Mouse (Mus musculus): ENCODE measurements around the gene Agtpbp1.

Gene Agtpbp1

DNA sequence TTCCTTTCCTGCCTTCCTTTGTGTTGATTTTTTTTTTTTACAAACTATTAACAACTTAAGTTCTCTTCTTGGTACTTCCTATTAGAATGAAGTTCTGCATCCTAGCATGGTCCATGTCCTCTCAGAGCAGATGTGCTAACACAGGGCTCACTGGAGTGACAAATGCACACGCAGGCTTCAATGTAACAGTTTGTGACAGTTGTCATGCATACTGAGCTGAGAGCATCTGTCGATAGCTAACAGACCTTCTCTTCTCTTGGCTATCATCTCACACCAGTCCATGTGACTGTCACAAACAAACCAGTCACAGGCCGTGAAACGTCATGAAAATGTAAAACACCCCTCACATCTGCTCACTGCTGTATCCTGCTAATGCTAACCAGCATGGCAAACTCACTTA, 50.7 kb downstream of the Agtpbp1 start:
- no peak for DNase-seq (ENCODE audit: low spot score in 2 of 2)

DNA sequence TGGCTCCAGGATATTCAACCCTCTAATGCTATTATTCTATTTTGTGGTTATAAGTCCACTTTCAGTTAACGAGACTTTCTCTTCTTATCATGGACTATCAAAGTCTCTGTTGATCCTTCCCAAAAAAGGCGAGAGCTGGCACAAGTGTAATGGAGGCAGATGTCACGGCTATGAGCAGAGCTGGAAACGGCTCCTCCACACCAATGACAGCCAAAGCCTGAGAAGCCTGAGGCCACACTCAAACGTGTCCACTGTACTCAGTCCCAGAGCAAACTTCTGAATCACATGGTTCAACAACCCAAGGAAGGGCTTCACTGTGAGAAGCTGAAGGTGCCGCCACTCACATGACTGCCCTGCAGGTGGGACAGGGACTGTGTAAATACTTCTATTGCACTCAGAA, 51.7 kb downstream of the Agtpbp1 start:
- DNase-seq (ENCODE audit: low spot score in 2 of 2) = no peak

DNA sequence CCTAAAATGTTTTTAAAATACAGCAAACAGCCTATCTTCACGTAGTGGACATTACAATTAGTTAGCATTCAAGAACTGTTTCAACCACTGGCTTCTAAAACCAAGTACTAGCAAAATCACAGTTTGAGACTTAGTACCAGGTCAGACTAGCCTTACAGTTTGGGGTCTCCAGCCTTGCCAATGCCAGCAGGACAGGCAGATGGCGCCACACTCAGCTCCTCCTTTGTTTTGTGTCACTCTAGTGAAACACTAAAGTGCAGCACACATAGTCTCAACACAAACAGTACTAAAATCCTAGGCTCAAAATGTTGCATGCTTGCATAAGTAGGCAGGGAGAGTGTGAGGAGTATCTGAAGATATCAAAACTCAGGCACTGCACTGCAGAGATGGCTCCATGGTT, 53.8 kb downstream of the Agtpbp1 start:
- peak in 1 of 2 experiments; percentile 28 for DNase-seq (ENCODE audit: low spot score in 2 of 2)

DNA sequence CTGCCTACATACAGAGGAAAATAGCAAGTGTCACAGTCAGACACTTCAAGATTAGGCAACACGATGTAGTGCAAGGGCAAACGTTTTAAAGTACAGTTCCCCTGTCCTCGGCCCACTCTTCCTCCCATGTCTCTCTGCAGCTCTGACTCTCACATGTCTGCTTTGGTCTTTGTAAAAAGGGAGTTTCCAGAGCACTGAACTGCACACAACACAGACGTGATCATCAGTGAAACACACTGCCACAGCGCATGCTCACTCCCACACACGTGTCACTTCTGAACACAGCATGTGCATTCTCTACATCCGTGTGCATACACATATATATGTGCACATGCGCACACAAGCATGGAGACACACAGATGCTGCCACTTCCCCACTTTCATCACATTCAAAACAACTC, 54.5 kb downstream of the Agtpbp1 start:
- no peak for DNase-seq (ENCODE audit: low spot score in 2 of 2)

DNA sequence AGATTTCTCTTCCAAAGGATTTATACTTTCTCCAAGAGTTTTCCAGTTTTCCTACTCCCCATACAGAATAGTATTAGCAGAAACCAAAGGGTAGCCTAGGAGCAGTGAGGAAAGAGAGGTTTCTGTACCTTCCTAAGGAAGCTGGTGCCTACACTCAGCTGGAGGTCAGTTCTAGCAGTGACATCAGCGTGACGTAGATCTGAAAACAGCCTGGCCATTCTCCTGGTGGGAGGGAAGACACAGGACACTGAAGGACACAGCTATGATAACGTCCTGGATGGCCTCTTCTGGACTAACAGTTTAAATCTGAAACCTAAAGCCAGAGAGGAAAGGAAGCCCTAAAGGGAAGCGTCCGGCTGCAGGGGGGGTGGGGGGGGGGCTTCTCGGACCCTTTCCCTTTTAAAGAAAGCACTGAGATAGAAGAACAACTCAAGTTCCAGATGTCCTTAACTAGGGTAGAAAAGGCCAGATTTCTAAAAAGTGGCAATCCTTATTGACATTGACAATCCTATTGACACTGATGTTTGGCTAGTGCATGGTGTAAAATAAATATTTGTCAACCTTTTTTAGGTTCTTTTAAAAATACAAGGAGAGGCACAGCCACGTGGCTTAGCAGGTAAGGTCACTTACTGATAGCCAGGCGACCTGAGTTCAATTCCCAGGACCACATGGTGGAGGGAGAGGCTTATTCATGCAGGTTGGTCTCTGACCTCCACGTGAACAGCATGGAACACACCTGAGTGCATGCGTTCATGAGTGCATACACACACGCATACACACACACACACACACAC, 63.6 kb downstream of the Agtpbp1 start:
- DNase-seq (ENCODE audit: low spot score in 2 of 2) = no peak

DNA sequence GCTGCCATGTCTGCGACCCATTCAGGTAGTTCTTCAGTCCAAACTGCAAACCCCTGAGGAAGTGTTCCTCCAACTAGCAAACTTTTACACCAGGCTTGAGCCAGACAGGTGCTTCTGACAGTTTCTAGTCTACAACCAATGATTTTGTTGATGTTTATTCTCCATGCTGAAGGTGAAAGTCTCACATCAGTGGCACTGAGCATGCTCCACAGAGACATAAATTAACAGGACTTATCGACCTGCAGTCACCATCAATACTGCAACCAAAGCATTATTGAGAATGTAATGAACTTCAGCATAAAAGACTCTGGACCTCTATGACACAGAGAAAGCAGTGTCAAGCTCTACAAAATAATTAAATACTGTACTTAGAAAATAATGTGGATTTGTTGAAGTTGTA, 64.2 kb downstream of the Agtpbp1 start:
- no peak for DNase-seq (ENCODE audit: low spot score in 2 of 2)

DNA sequence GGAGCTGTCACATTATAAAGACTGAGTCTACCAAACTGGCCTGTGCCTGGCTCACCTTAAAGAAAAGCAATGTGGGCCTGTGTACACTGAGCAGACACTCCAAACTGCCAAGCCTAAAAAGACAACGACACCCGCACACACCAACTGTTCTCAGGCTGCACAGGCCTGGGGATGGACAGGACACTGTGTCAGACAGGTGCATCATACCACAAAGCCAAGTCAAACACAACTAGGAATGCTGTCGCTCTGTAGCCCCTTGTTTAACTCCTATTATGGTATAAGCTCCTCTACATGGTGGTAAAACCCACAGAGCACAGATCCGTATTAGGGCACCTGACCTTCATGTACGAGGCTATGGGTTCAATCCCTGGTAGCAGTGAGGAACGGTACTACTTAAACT, 65.5 kb downstream of the Agtpbp1 start:
- DNase-seq (ENCODE audit: low spot score in 2 of 2) = no peak

DNA sequence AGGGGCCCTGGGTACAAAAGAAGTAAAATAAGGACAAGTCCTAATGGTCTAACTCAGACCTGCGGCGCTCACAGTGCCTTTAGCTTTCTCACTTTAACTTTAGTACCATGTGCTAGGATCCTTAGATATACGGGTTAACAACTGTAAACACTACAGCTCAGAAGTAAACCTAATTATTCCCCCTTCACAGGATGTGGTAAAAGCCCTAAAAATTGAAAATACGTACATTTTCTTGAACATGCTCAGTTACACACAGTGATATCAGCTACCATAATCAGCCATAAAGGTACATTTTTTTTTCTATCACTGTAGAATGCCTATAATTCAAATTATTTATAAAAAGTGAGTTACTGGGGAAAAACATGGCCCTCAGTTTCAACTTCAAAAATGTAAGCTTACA, 67.0 kb downstream of the Agtpbp1 start:
- no peak for DNase-seq (ENCODE audit: low spot score in 2 of 2)

DNA sequence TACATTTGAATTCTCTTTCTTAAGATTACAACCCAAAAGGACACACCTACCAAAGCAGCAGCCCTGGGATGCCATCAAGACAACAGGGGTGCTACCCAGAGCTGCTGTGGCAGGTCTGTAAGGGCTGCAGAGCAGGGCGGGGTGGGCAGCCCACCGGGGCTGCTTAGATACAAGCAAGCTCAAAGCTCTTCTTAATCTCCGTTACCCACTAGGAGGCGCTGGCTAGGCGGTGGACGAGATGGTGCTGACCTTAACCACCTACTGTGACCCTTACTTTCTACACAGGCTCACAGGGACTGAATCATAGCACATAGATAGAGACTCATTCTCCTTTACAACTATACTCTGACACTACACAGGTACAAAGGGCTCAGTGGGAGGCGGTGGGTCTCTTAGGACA, 70.0 kb downstream of the Agtpbp1 start:
- peak in 1 of 2 experiments; percentile 60 for DNase-seq (ENCODE audit: low spot score in 2 of 2)

DNA sequence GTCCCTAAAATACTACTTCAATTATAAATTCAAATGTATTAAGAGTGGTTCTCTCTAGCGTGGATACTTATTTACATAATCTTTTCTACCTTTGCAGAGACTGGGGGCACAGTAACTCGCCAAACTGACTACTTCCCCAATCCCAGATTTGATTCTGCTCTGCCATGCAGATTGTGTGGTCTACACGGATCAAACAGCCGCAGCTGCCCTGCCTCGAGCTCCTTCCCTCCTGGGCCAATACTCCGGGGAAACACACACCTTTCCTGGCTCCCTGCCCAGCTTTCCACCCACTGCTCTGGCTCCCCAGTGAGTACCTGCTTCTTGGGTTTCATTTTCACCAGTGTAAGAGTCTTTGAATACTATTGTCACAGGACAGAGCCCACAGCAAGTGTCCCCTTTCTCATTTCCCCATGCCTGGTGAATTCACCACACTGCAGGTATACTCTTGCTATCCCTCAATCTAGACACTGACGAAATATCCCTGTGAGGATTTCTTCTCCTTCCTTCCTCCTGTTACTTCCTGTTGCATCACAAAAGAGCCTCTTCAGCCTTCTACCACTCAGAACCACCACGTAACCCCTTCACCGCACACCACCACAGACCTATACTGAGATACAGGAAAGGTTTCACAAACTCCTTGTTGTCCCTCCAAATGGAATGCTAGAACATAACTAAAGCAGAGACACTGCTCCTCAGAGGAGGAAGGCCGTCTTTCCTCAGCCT, 75.2 kb downstream of the Agtpbp1 start:
- no peak for DNase-seq (ENCODE audit: low spot score in 2 of 2)

DNA sequence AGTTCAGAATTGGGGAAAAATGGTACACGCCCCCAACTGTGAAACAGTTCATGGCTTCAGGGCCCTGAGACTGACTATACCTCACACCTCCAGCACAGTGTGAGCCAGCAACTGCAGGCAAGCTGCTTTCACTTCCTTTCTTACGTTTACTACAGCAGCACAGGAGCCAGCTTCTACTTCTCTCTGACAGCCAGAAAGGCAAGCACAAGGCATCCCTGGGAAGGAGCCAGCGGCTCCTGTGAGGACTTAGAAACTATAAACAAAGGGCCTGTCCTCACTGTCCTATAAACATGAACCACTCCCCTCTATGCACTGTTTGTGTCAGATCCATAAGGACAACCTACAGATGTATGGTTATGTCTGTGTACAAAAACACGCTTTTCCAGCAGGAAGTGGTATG, 76.4 kb downstream of the Agtpbp1 start:
- DNase-seq (ENCODE audit: low spot score in 2 of 2) = no peak

DNA sequence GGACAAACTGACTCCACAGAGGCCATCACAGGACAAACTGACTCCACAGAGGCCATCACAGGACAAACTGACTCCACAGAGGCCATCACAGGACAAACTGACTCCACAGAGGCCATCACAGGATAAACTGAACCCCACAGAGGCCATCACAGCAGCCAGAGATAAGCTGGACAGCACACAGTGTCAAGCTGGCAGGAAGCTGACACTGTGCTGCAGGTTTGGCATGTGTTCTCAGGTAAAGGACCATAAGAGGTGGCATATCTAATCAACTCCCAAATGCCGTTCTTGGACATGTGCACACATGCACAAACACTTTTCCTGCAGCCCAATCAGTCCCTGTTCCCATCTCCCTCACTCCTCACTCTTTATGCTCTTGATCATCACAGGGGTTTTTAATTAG, 78.6 kb downstream of the Agtpbp1 start:
- no peak for DNase-seq (ENCODE audit: low spot score in 2 of 2)

DNA sequence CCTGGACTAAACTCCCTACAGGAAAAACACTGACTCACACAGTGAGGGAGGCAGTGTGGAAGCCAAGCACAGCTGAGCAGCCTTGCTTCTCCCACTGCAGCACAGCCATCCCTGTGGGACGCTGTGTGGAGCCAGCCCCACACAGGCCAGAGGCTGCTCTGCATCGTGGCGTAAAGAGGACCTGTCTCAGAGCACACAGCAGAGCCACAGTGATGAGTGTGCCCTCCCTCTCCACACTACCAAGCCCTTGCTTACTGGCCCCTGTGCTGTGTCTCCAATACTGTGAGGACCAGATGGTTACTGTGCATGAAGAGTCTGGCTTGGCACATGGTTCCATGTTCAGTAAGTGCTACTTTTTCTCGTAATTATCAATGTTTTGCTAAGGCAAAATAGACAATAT, 79.2 kb downstream of the Agtpbp1 start:
- DNase-seq (ENCODE audit: low spot score in 2 of 2) = no peak

DNA sequence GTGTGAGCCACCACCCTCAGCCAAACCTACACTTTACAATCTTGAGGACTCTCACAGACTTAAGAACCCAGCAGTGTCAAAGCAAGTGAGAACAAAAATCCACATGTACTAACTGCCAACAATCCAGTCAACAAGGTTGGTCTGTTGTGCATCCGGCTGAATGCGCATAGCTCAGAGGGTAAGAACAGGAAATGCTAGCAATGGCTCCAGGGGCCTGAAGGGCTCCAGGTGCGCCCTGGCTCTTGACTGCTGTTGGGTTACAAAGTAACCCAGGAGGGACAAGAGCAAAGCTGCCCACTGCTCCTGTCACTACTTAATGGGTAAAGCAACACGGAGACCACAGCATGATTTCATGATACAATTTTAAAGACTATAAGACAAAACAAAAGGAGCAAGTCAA, 81.4 kb downstream of the Agtpbp1 start:
- no peak for DNase-seq (ENCODE audit: low spot score in 2 of 2)

DNA sequence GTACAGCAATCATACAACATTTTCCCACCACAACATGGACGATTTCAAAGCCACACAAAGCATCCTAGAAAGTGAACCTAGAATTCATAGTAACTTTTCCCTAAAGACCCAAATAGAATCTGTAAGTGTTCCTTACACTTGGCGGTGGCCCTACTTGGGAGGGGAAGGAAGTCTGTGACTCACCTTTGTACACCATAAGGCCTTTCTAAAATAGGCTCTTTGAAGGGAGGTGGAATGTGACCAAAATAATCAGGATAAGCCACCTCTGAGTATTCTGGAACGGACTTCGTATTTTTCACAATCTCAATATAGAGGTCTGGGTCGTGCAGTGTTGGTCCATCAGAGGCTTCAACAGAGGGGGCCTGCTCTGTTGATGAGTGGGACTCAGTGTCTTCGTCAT, 85.2 kb downstream of the Agtpbp1 start:
- DNase-seq (ENCODE audit: low spot score in 2 of 2) = no peak

DNA sequence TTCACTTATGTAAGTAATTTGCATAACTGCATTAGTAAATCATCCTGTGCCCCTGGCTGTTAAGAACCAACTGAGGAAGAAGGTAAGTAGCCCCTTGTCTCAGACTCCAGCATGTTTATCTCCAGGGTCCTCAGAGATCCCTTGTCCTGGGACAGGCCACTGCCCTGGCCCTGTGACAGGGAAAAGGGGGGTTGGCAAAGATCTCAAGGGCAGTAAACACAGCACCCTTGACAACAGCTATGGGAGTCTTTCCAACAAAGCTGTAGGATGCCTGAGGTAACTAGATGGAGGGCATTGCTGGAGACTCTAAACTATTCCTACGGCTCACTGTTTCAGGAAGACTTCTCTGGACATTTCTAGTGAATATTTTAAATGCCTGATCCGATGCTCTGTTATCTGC, 85.7 kb downstream of the Agtpbp1 start:
- DNase-seq (ENCODE audit: low spot score in 2 of 2) = no peak

DNA sequence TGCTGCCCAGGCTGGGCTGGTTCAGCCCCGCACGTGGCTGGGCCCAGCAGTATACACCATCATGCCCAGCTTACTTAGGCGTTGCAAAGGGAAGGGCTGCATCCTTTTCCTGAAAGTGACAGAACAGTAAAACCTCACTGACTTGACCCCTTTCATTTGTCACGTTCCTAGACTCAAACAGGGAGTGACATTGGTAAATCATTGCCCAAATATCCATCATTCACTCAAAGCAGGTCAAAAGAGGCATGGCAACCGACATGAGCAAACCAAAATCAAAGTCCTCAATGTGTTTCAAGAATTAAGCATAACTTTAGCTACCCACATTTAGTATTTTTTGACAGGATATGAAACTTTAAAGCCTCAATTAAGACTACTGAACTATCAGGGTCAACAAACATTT, 86.8 kb downstream of the Agtpbp1 start:
- no peak for DNase-seq (ENCODE audit: low spot score in 2 of 2)

DNA sequence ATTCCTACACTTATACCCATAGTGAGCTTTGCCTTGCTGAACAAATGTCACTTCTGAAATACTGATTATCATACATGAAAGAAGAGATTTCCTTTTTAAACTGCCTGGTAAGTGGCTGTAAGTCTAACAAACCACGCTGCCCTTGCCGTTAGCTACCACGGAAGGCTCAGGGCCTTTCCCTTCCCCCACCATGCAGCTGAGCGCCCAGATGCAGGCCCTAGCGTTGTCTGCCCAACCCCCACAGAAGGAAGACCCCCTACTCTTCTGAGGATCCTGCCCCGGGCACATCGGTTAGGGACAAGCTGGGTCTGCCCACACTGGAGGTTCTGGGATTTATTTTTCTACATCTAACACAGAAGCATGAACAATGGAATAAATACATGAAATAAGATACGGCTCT, 89.2 kb downstream of the Agtpbp1 start:
- no peak for DNase-seq (ENCODE audit: low spot score in 2 of 2)

DNA sequence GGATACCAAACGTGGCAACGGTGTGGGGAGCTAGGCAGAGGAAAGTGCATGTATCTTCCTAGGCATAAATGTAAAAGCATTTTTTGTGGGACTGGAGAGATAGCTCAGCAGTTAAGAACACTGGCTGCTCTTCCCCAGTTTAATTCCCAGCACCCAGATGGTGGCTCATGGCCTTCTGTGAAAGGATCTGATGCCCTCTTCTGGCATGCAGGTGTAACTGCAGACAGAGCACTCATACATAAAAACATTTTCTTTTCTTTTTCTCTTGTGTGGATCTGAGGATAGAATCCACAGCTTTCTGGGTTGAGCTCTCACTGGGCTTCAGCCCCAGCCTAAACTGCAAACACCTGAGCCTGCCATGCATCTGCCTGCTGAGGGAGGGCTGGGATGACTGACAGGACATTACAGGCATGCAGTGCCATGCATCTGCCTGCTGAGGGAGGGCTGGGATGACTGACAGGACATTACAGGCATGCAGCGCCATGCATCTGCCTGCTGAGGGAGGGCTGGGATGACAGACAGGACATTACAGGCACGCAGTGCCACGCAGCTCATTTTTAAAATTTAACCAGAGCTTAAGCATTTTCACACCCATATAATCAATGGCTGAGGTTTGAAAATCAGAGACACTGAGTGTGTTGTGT, 90.3 kb downstream of the Agtpbp1 start:
- DNase-seq (ENCODE audit: low spot score in 2 of 2) = no peak

DNA sequence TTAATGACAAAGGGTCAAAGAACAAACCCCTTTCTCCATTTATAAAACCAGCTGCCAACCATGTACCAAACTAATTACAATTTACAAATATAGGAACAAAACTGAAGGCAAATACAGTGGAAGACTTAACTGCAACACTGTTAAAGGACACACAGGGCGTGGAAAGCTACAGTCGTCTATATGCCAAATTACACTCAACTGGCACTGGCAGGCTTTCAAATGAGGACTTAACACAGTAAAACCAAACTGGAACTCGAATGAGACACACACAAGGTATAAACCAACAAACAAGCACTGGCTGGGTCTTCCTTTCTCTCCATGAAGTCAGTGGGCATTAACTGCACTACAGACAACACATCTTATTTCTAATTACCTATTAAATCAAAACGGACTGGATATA, 94.3 kb downstream of the Agtpbp1 start:
- no peak for DNase-seq (ENCODE audit: low spot score in 2 of 2)

DNA sequence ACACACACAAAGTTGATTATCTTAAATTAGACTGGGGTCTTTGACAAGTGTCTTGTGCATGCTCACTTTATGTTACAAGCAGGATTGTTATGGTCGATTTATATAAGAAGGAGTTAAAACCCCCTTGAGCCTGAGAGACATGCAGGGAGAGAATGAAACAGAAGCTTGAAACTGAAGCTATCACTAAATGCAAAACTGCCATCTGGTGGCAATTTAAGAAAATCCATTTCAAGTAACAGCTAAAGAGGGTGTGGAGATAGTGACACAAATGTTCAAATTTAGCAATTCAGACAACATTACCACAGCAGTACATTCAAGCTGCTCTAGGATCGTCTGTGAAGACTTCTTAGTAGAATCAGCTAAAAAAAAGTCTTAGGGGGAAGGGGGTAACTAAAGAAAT, 95.9 kb downstream of the Agtpbp1 start:
- no peak for DNase-seq (ENCODE audit: low spot score in 2 of 2)

DNA sequence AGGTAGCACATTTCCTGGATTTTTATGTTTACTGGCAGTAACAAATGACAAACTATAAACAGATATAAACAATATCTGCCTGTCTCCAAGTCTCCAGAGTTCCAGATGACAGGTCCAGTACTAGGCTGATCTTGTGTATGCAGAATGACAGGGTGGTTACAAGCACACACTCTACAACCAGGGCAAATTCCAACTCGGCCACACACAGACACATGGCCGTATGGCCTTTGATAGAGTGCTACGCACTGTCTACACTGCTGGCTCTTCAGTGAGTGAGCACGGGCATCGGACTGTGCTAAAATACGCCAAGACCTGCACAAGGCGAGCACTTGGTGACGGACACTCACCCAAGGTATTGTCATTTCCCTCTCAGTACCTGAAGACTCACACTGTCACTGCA, 97.7 kb downstream of the Agtpbp1 start:
- DNase-seq (ENCODE audit: low spot score in 2 of 2) = no peak

DNA sequence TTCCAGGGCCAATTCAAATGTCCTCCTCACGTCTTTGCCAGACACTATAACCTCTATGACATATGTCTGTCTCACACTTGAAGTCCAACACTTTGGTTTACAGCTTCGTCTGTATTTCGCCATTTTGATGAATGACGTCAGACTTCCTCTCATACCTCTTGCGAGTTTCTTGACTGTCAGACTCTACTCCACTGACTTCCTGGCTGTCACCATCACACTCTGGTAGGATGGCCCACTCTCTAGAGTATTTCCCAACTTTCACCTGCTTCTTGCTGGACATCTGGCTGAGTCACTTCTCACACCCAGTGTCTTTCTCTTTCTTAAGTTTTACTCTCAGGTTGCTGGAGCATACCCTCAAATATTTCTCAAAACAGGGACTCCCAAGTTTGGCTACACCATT, 98.8 kb downstream of the Agtpbp1 start:
- DNase-seq (ENCODE audit: low spot score in 2 of 2) = no peak

Data from cerebellum, postnatal 4 days (tissue).